ENCODE assay signal across 9 mouse cellular contexts in the genomic region with DNA sequence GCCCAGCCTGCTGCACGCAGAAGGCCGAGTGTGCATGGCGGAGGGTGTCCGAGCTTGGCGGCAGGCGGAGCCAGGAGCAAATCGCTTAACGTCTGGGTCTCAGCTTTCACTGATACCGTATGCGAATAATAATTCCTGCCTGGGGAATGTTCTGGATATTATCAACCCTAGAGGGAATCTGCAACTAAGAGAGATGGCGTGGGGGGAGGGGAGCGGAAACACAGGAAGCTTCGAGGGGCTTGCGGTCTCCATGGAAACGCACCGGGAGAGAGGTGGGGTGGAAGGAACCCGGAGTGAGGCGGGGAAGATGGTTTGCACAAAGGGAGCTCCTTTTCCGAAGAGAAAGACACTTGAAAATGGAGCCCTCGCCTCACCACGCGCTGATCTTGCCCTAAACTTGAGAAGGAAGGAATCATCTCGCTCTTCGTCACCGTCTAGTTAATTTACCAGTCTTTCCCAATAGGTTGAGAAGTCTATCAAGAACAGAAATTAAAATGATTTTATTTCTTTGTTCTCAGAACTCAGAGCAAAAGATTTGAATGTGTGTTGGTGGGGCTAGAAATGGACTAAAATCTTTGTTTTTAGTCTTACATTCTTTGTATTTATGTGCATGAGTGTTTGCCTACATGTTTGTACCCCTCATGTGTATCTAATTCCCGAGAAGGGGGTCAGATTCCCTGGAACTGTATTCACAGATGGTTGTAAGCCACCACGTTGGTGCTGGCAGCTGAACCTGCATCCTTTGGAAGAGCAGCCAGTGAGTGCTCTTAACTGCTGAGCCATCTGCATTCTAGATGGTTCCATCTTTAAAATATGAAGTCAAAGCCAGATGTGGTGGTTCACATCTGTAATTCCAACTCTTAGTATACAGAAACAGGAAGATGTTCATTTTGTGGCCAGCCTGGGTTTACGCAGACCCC. TPM values are rescaled to one million over a fixed set of nuclear protein-coding genes. Genes with fewer than 3 reads are reported as not detected.
DNase-seq lines count a peak whose midpoint lies in the region; ATAC-seq and TF ChIP-seq lines count a peak whose summit lies in the region.
"Had no signal": no experiment of that assay in that cellular context is flagged by ENCODE, and none has a peak within 500 bp of the region (broad histone marks: within the 10 kb centered on the region; RNA-seq: fewer than 3 reads in every experiment).

No protein-coding gene starts in this region.

- H3K9ac ChIP-seq in heart, embryonic 12.5 days = peak overlapping the region; percentile 23; the same call in 1 of the 2 replicates
- H3K9ac ChIP-seq in lung, embryonic 16.5 days (ENCODE audit: low read length) = peak overlapping the region; percentile 46

- peak overlapping the region; percentile 20 for H3K4me3 ChIP-seq in heart, embryonic 12.5 days
- peak overlapping the region; percentile 41 for H3K4me3 ChIP-seq in layer of hippocampus, adult 2 months
- peak overlapping the region; percentile 42 for H3K4me3 ChIP-seq in lung, embryonic 16.5 days (ENCODE audit: low read length)

- peaks cover 68% of the 10 kb centered on the region for H3K4me1 ChIP-seq in heart, embryonic 12.5 days (replicated peaks)
- H3K4me1 ChIP-seq in lung, embryonic 16.5 days (replicated peaks; ENCODE audit: control insufficient read depth, insufficient read depth, low read length) = peaks cover 44% of the 10 kb centered on the region

- H3K9me3 ChIP-seq in heart, embryonic 12.5 days (replicated peaks) = no peaks in the 10 kb centered on the region
- no peaks in the 10 kb centered on the region for H3K9me3 ChIP-seq in lung, embryonic 16.5 days (ENCODE audit: control insufficient read depth, low read length)

- H3K27me3 ChIP-seq in heart, embryonic 12.5 days (replicated peaks) = no peaks in the 10 kb centered on the region
- H3K27me3 ChIP-seq in lung, embryonic 16.5 days (ENCODE audit: control insufficient read depth, insufficient read depth, low read depth, low read length) = no peaks in the 10 kb centered on the region

- WGBS in heart, embryonic 12.5 days = 7% methylated on average over 28 of the region's 28 CpGs
- 5% methylated on average over 28 of the region's 28 CpGs for WGBS in lung, embryonic 16.5 days

- H3K27ac ChIP-seq in heart, embryonic 12.5 days (ENCODE audit: poor library complexity, severe bottlenecking) = peak overlapping the region; percentile 87
- peak overlapping the region; percentile 32; the same call in 1 of the 2 replicates for H3K27ac ChIP-seq in layer of hippocampus, adult 2 months
- peak overlapping the region; percentile 78 for H3K27ac ChIP-seq in lung, embryonic 16.5 days (ENCODE audit: low read length)

- no peak for TF ChIP-seq CTCF in layer of hippocampus, adult 2 months (conservative IDR thresholded peaks at IDR 0.05)

- no peaks in the 10 kb centered on the region for H3K36me3 ChIP-seq in heart, embryonic 12.5 days
- no peaks in the 10 kb centered on the region for H3K36me3 ChIP-seq in lung, embryonic 16.5 days (ENCODE audit: control insufficient read depth, insufficient read depth, low read length)

- peak overlapping the region; percentile 47 for H3K4me2 ChIP-seq in heart, embryonic 12.5 days
- peak overlapping the region; percentile 50 for H3K4me2 ChIP-seq in lung, embryonic 16.5 days (ENCODE audit: low read depth, low read length)

- ATAC-seq in heart, embryonic 12.5 days (ENCODE audit: insufficient number of reproducible peaks, low FRiP score) = peak; percentile 79
- peak; percentile 37 for ATAC-seq in lung, embryonic 16.5 days (ENCODE audit: low read depth)
- no peak for ATAC-seq in CD4-positive, CD25-positive, alpha-beta regulatory T cell, adult 4 months

- DNase-seq in gastrocnemius, postnatal 10 days = peak; percentile 32
- DNase-seq in gastrocnemius, adult 18-20 months (ENCODE audit: low spot score) = no peak
- peak; percentile 93 for DNase-seq in embryo, embryonic 9.5 days (ENCODE audit: extremely low spot score)
- DNase-seq in layer of hippocampus, adult 2 months (ENCODE audit: low spot score in 2 of 2) = peak; percentile 36 to 47
- peak; percentile 38 for DNase-seq in retina, postnatal 7 days (ENCODE audit: low read depth, low spot score)

RNA-seq across cellular contexts. Expression of gene Shisal2a, which starts 22.8 kb away (rescaled TPM):
- not detected for total RNA-seq in gastrocnemius, postnatal 10 days (2021)
- total RNA-seq in gastrocnemius, adult 18-20 months (2021) = not detected
- 1.1 and 1.4 TPM in 2 replicates for polyA plus RNA-seq in heart, embryonic 12.5 days (2016; fragmentation: Nextera tagmentation; extraction: Ambion mirVana)
- not detected for total RNA-seq in layer of hippocampus, adult 2 months (2021)
- 0.55 and 1.2 TPM in 2 replicates for polyA plus RNA-seq in lung, embryonic 16.5 days (2015; fragmentation: Nextera tagmentation; extraction: Ambion mirVana)
- not detected for polyA plus RNA-seq in CD4-positive, CD25-positive, alpha-beta regulatory T cell, adult 4 months (2017; shearing (Covaris generic))
- total RNA-seq: layer of hippocampus, adult 8-10 months had no signal

RNA-seq across cellular contexts. Expression of gene Coa7, which starts 32.5 kb away (rescaled TPM):
- total RNA-seq in gastrocnemius, postnatal 10 days (2021) = 10 to 100 TPM; 21.7 to 24.4 TPM
- 10 to 100 TPM; 29.9 to 35.5 TPM for total RNA-seq in gastrocnemius, adult 18-20 months (2021)
- 46.6 and 46.8 TPM in 2 replicates for polyA plus RNA-seq in heart, embryonic 12.5 days (2016; fragmentation: Nextera tagmentation; extraction: Ambion mirVana)
- 10 to 100 TPM; 28.8 to 31.6 TPM for total RNA-seq in layer of hippocampus, adult 2 months (2021)
- polyA plus RNA-seq in lung, embryonic 16.5 days (2015; fragmentation: Nextera tagmentation; extraction: Ambion mirVana) = 39.2 and 43.1 TPM in 2 replicates
- polyA plus RNA-seq in CD4-positive, CD25-positive, alpha-beta regulatory T cell, adult 4 months (2017; shearing (Covaris generic)) = 10 to 100 TPM; 17.4 to 26.6 TPM

RNA-seq across cellular contexts. Expression of gene Gpx7, which starts 46.4 kb away (rescaled TPM):
- total RNA-seq in gastrocnemius, postnatal 10 days (2021) = 10 to 100 TPM; 20.7 to 29.0 TPM
- total RNA-seq in gastrocnemius, adult 18-20 months (2021) = 1 to 10 TPM; 4.3 to 6.9 TPM
- polyA plus RNA-seq in heart, embryonic 12.5 days (2016; fragmentation: Nextera tagmentation; extraction: Ambion mirVana) = 66.1 and 67.6 TPM in 2 replicates
- total RNA-seq in layer of hippocampus, adult 2 months (2021) = 1 to 10 TPM; 4.8 to 5.1 TPM
- 89.7 and 90.6 TPM in 2 replicates for polyA plus RNA-seq in lung, embryonic 16.5 days (2015; fragmentation: Nextera tagmentation; extraction: Ambion mirVana)
- polyA plus RNA-seq in CD4-positive, CD25-positive, alpha-beta regulatory T cell, adult 4 months (2017; shearing (Covaris generic)) = 1 to 10 TPM; 4.4 to 5.1 TPM

RNA-seq across cellular contexts. Expression of gene Zyg11b, which starts 59.5 kb away (rescaled TPM):
- 10 to 100 TPM; 32.8 to 33.8 TPM for total RNA-seq in gastrocnemius, postnatal 10 days (2021)
- total RNA-seq in gastrocnemius, adult 18-20 months (2021) = 10 to 100 TPM; 59.6 to 65.3 TPM
- 11.0 and 12.1 TPM in 2 replicates for polyA plus RNA-seq in heart, embryonic 12.5 days (2016; fragmentation: Nextera tagmentation; extraction: Ambion mirVana)
- total RNA-seq in layer of hippocampus, adult 2 months (2021) = 10 to 100 TPM; 96.1 to 99.5 TPM
- 9.6 and 9.9 TPM in 2 replicates for polyA plus RNA-seq in lung, embryonic 16.5 days (2015; fragmentation: Nextera tagmentation; extraction: Ambion mirVana)
- 10 to 100 TPM; 12.4 to 12.9 TPM for polyA plus RNA-seq in CD4-positive, CD25-positive, alpha-beta regulatory T cell, adult 4 months (2017; shearing (Covaris generic))

Comparison
In these comparisons a context has a peak if more than half of its experiments do, and no peak if none do; other contexts are left out.
1. H3K27ac ChIP-seq: peak in every context shown above with its lines; median percentile 87 in heart, embryonic 12.5 days; 78 in lung, embryonic 16.5 days; 32 in layer of hippocampus, adult 2 months.